Mouse (Mus musculus) forebrain, embryonic 11.5 days (tissue): ENCODE data around the gene Pnpla1. TPM values are rescaled to one million over a fixed set of nuclear protein-coding genes. Genes with fewer than 3 reads are reported as not detected.

Source experiments
- ATAC-seq: fragments of 200-750 bp; cut with Nextera tagmentation; replicated peaks from 2 replicates; pipeline ENCODE4 v1.8.0; 2017; ENCODE audit warnings: moderate TSS enrichment; ENCODE audit not compliant: low FRiP score
- DNase-seq: peaks from one replicate; pipeline ENCODE4 v3.0.0-alpha.2; 2017; ENCODE audit warnings: low spot score
- H3K27ac ChIP-seq: fragments of 300-500 bp; sonication (generic); 2 replicates; pipeline ENCODE4 v1.5.1; 2014; ENCODE audit warnings: low read depth, low read length
- H3K27me3 ChIP-seq: fragments of 300-500 bp; sonication (generic); 2 replicates; pipeline ENCODE4 v1.6.1; 2014; ENCODE audit warnings: mild to moderate bottlenecking, low read length, mixed read lengths; ENCODE audit not compliant: control insufficient read depth, insufficient read depth
- H3K36me3 ChIP-seq: fragments of 300-500 bp; sonication (generic); 2 replicates; pipeline ENCODE4 v1.6.1; 2014; ENCODE audit warnings: mild to moderate bottlenecking, low read length, moderate library complexity, mixed read lengths; ENCODE audit not compliant: control insufficient read depth, insufficient read depth
- H3K4me1 ChIP-seq: fragments of 300-500 bp; sonication (generic); replicated peaks from 2 replicates; pipeline ENCODE4 v1.6.1; 2014; ENCODE audit warnings: low read length, mixed read lengths; ENCODE audit not compliant: control insufficient read depth, insufficient read depth
- H3K4me2 ChIP-seq: fragments of 300-500 bp; sonication (generic); 2 replicates; pipeline ENCODE4 v1.6.1; 2014; ENCODE audit warnings: low read depth, mild to moderate bottlenecking, low read length, moderate library complexity, mixed read lengths; ENCODE audit not compliant: severe bottlenecking
- H3K4me3 ChIP-seq: fragments of 300-500 bp; sonication (generic); 2 replicates; pipeline ENCODE4 v1.5.1; 2014; ENCODE audit warnings: low read depth, low read length
- H3K9ac ChIP-seq: fragments of 300-500 bp; sonication (generic); 2 replicates; pipeline ENCODE4 v1.6.1; 2014; ENCODE audit warnings: low read length
- H3K9me3 ChIP-seq: fragments of 300-500 bp; sonication (generic); 2 replicates; pipeline ENCODE4 v1.6.1; 2016; ENCODE audit warnings: low read length, mixed read lengths; ENCODE audit not compliant: control insufficient read depth
- WGBS: fragments of 180-500 bp; shearing (Covaris S2); extraction: QIAGEN DNeasy Blood & Tissue Kit; methylation state at CpG from one replicate; pipeline ENCODE4 v1.1.7; 2014; 5-methylcytosine and 5-hydroxymethylcytosine counted together
- polyA plus RNA-seq: library from polyadenylated mRNA; unstranded; fragments of >200 nt; fragmentation: Nextera tagmentation; extraction: Ambion mirVana; gene quantifications from 2 replicates; pipeline ENCODE4 v1.2.1, GENCODE M21; 2014

Gene Pnpla1
- polyA plus RNA-seq, 1 experiment from 2014 or later, result not detected

- no peak overlapping the region for H3K4me3 ChIP-seq
- DNase-seq (no peak), ATAC-seq (no peak)
- H3K4me1 ChIP-seq, result no peaks in the 10 kb centered on the region
- no peak overlapping the region for H3K4me2 ChIP-seq
- H3K27me3 ChIP-seq, result no peaks in the 10 kb centered on the region
- no peak overlapping the region for H3K9ac ChIP-seq
- no peaks in the 10 kb centered on the region; the same call in 1 of the 2 replicates for H3K9me3 ChIP-seq
- H3K36me3 ChIP-seq, result no peaks in the 10 kb centered on the region
- WGBS, result 83% methylated on average over 9 of the region's 9 CpGs
- H3K27ac ChIP-seq, result no peak overlapping the region
These were observed 2.9 kb upstream of the Pnpla1 start for GRCm38 (mm10) chr17:28855166-28855885.

DNA sequence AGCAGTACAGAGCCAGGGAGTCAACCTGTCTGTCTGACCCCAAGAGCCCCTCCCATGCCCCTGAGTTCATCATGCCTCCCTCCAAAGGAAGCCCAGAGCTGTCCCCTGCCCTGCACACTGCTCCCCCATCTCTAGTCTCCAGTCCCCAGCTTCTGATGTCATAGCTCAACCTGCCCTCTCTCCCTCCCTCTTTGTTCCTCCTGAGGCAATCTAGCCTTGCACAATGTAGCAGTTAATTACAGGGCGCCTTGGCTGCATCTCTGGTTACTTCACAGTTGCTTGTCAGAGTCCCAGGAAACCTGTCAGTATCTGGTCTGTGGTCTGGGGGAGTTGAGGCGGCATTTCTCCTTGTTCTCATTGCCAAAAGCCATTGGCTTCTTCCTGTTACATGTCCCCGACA lies 2.2 kb upstream of the Pnpla1 start:
- H3K9me3 ChIP-seq, result no peaks in the 10 kb centered on the region; the same call in 1 of the 2 replicates
- no peak for ATAC-seq
- no peak overlapping the region for H3K4me2 ChIP-seq
- no peaks in the 10 kb centered on the region for H3K4me1 ChIP-seq
- no peak overlapping the region for H3K4me3 ChIP-seq
- no peaks in the 10 kb centered on the region for H3K27me3 ChIP-seq
- DNase-seq, result no peak
- no peak overlapping the region for H3K9ac ChIP-seq
- 66% methylated on average over 3 of the region's 3 CpGs for WGBS
- no peaks in the 10 kb centered on the region for H3K36me3 ChIP-seq
- H3K27ac ChIP-seq, result no peak overlapping the region

GRCm38 (mm10) chr17:28863926-28864325 lies 5.7 kb downstream of the Pnpla1 start:
- no peaks in the 10 kb centered on the region for H3K9me3 ChIP-seq
- ATAC-seq (no peak), DNase-seq (no peak)
- no peak overlapping the region for H3K4me2 ChIP-seq
- H3K4me1 ChIP-seq, result no peaks in the 10 kb centered on the region
- H3K27me3 ChIP-seq, result no peaks in the 10 kb centered on the region
- H3K36me3 ChIP-seq, result no peaks in the 10 kb centered on the region
- H3K9ac ChIP-seq, result no peak overlapping the region
- H3K27ac ChIP-seq, result no peak overlapping the region
- H3K4me3 ChIP-seq, result no peak overlapping the region
- 78% methylated on average over 7 of the region's 7 CpGs for WGBS

GRCm38 (mm10) chr17:28864464-28864863 lies 6.3 kb downstream of the Pnpla1 start:
- H3K27ac ChIP-seq, result no peak overlapping the region
- H3K9me3 ChIP-seq, result no peaks in the 10 kb centered on the region
- H3K27me3 ChIP-seq, result no peaks in the 10 kb centered on the region
- H3K4me3 ChIP-seq, result no peak overlapping the region
- H3K36me3 ChIP-seq, result no peaks in the 10 kb centered on the region
- no peaks in the 10 kb centered on the region for H3K4me1 ChIP-seq
- ATAC-seq (no peak), DNase-seq (no peak)
- WGBS, result 83% methylated on average over 6 of the region's 6 CpGs
- H3K9ac ChIP-seq, result no peak overlapping the region
- no peak overlapping the region for H3K4me2 ChIP-seq

GRCm38 (mm10) chr17:28866921-28867320 lies 8.7 kb downstream of the Pnpla1 start:
- Histone ChIP-seq H3K4me3 (no peak overlapping the region), H3K27me3 (no peaks in the 10 kb centered on the region), H3K4me2 (no peak overlapping the region), H3K9ac (no peak overlapping the region), H3K9me3 (no peaks in the 10 kb centered on the region), H3K4me1 (no peaks in the 10 kb centered on the region), H3K36me3 (no peaks in the 10 kb centered on the region), H3K27ac (no peak overlapping the region)
- DNase-seq (no peak), ATAC-seq (no peak)

DNA sequence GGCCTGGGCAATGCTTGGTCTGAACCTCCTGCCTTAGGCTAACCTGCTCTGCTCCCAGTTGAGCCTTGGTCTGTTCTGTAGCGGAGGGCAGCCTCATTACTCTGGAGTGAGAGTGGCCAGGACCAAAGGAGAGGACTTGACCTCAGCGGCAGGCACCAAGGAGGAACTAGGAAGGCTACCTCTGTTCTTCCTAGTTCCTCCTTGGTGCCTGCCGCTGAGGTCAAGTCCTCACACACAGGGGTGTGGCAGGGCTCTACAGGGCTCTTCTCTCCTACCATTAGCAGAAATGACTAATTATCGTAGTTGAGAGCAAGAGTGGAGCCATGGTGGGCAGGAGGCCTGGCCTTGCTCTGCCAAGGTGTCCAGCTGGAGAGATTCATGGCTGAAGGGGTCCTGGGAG lies 9.2 kb downstream of the Pnpla1 start:
- H3K9me3 ChIP-seq, result no peaks in the 10 kb centered on the region
- no peak for ATAC-seq
- no peak overlapping the region for H3K9ac ChIP-seq
- no peak overlapping the region for H3K27ac ChIP-seq
- no peaks in the 10 kb centered on the region for H3K4me1 ChIP-seq
- no peak overlapping the region for H3K4me3 ChIP-seq
- no peak for DNase-seq
- no peak overlapping the region for H3K4me2 ChIP-seq
- WGBS, result 91% methylated on average over 4 of the region's 4 CpGs
- H3K27me3 ChIP-seq, result no peaks in the 10 kb centered on the region
- no peaks in the 10 kb centered on the region for H3K36me3 ChIP-seq

- ATAC-seq, result no peak
- H3K27me3 ChIP-seq, result no peaks in the 10 kb centered on the region
- H3K4me2 ChIP-seq, result no peak overlapping the region
- WGBS, result 74% methylated on average over 9 of the region's 9 CpGs
- H3K9me3 ChIP-seq, result no peaks in the 10 kb centered on the region
- H3K4me3 ChIP-seq, result no peak overlapping the region
- no peak overlapping the region for H3K9ac ChIP-seq
- H3K36me3 ChIP-seq, result no peaks in the 10 kb centered on the region
- peak overlapping the region; percentile 12; the same call in 1 of the 2 replicates for H3K27ac ChIP-seq
- no peaks in the 10 kb centered on the region for H3K4me1 ChIP-seq
- no peak for DNase-seq
These were observed 11.3 kb downstream of the Pnpla1 start for GRCm38 (mm10) chr17:28869412-28870110.

DNA sequence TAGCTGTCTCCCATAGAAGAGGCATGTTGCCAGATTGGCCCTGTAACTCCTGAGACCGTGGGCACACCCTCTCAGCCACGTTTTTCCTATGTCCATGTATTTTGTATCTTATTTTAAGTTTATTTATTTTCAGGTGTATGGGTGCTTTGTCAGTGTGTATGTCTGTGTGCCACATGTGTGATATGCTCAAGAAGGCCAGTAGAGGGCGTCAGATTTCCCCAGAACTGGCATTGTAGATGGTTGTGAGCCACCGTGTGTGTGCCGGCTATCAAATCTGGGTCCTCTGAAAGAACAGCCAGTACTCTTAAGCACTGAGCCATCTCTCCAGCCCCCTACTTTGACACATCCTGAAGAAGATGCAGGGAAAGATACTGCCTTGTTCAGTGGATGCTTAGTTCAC lies 12.2 kb downstream of the Pnpla1 start:
- Histone ChIP-seq H3K27ac (no peak overlapping the region), H3K9me3 (no peaks in the 10 kb centered on the region), H3K36me3 (no peaks in the 10 kb centered on the region), H3K4me1 (no peaks in the 10 kb centered on the region), H3K4me3 (no peak overlapping the region), H3K27me3 (no peaks in the 10 kb centered on the region), H3K4me2 (no peak overlapping the region), H3K9ac (no peak overlapping the region)
- 75% methylated on average over 5 of the region's 5 CpGs for WGBS
- ATAC-seq (no peak), DNase-seq (no peak)

DNA sequence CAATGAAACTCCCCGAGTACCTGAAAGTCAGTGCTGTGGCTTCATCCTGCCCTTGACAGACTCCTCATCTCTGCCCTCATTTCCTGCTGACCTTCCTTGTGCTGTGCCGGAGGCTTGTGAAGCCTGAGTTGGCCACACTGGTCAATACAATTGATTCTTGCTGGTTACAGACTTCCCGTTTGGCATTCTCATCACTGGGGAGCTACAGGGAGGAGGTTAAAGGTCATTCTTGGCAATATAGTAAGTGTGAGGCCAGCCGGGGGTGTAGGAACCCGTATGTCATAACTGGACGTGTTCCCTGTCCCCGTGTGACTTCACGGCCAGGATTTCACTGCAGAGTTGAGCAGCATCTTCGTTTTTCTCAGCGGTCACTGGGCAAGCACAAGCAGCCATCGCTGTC lies 13.6 kb downstream of the Pnpla1 start:
- DNase-seq (no peak), ATAC-seq (no peak)
- Histone ChIP-seq H3K4me1 (no peaks in the 10 kb centered on the region), H3K9me3 (no peaks in the 10 kb centered on the region), H3K36me3 (no peaks in the 10 kb centered on the region), H3K27ac (no peak overlapping the region), H3K4me3 (no peak overlapping the region), H3K4me2 (no peak overlapping the region), H3K9ac (no peak overlapping the region), H3K27me3 (no peaks in the 10 kb centered on the region)
- WGBS, result 89% methylated on average over 11 of the region's 11 CpGs
